Mouse (Mus musculus) large intestine, adult 2 months (tissue): ENCODE results near the gene Foxf1. TPM values are rescaled to one million over a fixed set of nuclear protein-coding genes. Genes with fewer than 3 reads are reported as not detected.

Experiments
- DNase-seq: peaks from one replicate; pipeline ENCODE4 v3.0.0-alpha.2; 2012; ENCODE audit warnings: low read depth, low spot score
- WGBS: fragments of 180-500 bp; shearing (Covaris S2); methylation state at CpG from one replicate; pipeline ENCODE4 v1.1.7; 2018; 5-methylcytosine and 5-hydroxymethylcytosine counted together
- polyA plus RNA-seq: library from polyadenylated mRNA; depleted of rRNA; stranded (reverse); fragments of >200 nt; gene quantifications from 2 replicates; pipeline ENCODE4 v1.2.3, GENCODE M21; 2012; rRNA removed

Gene Foxf1
- polyA plus RNA-seq, 1 experiment: 16.6 TPM

GRCm38 (mm10) chr8:121125311-121125876 lies 41.2 kb downstream of the Foxf1 start:
- DNase-seq: no peak
- WGBS: 1% methylated on average over 36 of the region's 36 CpGs

GRCm38 (mm10) chr8:121126191-121126590 lies 42.0 kb downstream of the Foxf1 start:
- 11% methylated on average over 6 of the region's 6 CpGs for WGBS

GRCm38 (mm10) chr8:121126694-121127093 lies 42.5 kb downstream of the Foxf1 start:
- DNase-seq: no peak

More at GRCm38 (mm10) chr8:121126191-121126590, 42.0 kb downstream of the Foxf1 start:
- no peak for DNase-seq

GRCm38 (mm10) chr8:121127291-121127701 lies 43.1 kb downstream of the Foxf1 start:
- no peak for DNase-seq
- 5% methylated on average over 11 of the region's 11 CpGs for WGBS

More at GRCm38 (mm10) chr8:121126694-121127093, 42.5 kb downstream of the Foxf1 start:
- 14% methylated on average over 6 of the region's 6 CpGs for WGBS

GRCm38 (mm10) chr8:121127756-121128375 lies 43.7 kb downstream of the Foxf1 start, which contains the start of gene Foxl1:
Gene Foxl1 (plus strand): TSS chr8:121127940.
- DNase-seq: no peak
- WGBS: 5% methylated on average over 43 of the region's 43 CpGs

GRCm38 (mm10) chr8:121128531-121129264 lies 44.5 kb downstream of the Foxf1 start:
- 8% methylated on average over 55 of the region's 55 CpGs for WGBS
- DNase-seq: no peak

GRCm38 (mm10) chr8:121129265-121129940 lies 45.2 kb downstream of the Foxf1 start:
- 33% methylated on average over 16 of the region's 16 CpGs for WGBS
- DNase-seq: no peak

- 35% methylated on average over 5 of the region's 5 CpGs for WGBS
- no peak for DNase-seq
Observed at GRCm38 (mm10) chr8:121130522-121130921, 46.3 kb downstream of the Foxf1 start.

GRCm38 (mm10) chr8:121132961-121133513 lies 48.9 kb downstream of the Foxf1 start:
- WGBS: 73% methylated on average over 5 of the region's 5 CpGs
- no peak for DNase-seq

GRCm38 (mm10) chr8:121134102-121134501 lies 49.9 kb downstream of the Foxf1 start:
- DNase-seq: no peak
- 72% methylated on average over 10 of the region's 10 CpGs for WGBS

- 85% methylated on average over 11 of the region's 11 CpGs for WGBS
- DNase-seq: no peak
Observed at GRCm38 (mm10) chr8:121134512-121134911, 50.3 kb downstream of the Foxf1 start.

- DNase-seq: no peak
- 94% methylated on average over 6 of the region's 6 CpGs for WGBS
Observed at GRCm38 (mm10) chr8:121136856-121137255, 52.7 kb downstream of the Foxf1 start.

Other genes with a start within 250 kb of the Foxf1 start
- gene Mthfsd, start 24.0 kb downstream of the Foxf1 start, polyA plus RNA-seq: 39.6 and 44.1 TPM in 2 replicates
- gene Foxc2, start 31.8 kb downstream of the Foxf1 start, polyA plus RNA-seq: 0.16 TPM in 2 replicates
- 1.4 and 2.7 TPM in 2 replicates for gene Foxl1, start 43.6 kb downstream of the Foxf1 start, polyA plus RNA-seq